8 mouse cellular contexts compared by ENCODE assay signal in the genomic region with DNA sequence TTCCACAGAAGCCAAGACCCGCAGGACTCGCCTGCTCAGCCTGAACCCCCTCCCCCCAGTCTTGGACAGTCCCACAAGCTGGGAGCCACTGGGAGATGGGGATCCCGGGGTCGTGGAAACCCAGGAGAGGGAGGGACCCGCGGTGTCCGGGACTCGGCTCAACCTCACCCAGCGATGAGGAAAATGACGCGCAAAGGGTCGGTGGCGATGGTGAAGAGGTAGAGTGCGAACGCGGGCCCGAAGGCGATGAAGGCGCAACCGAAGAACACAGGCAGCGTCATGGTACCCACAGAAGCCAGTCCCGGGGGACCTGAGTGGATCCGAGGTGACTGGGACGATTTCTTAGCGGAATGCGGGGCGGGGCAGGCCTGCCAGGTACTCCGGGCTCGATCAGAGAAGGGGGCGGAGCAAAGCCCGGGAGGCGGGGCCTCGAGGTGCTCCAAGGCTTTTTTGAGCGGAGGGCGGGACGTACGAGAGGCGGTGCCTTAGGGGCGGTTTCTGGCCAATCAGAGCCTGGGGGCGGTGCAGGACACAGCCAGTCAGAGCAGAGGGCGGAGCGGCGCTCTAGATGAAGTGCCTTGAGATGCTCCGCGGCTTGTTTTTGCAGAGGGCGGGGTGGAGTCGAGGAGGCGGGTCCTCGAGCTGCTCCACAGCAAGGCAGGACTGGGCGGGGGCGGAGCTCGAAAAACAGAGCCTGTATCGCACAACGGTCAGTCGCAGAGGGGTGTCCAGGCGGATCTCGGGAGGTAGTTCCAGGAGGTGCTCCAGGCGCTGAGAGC. TPM values are rescaled to one million over a fixed set of nuclear protein-coding genes. Genes with fewer than 3 reads are reported as not detected.
DNase-seq lines count a peak whose midpoint lies in the region; ATAC-seq and TF ChIP-seq lines count a peak whose summit lies in the region.

A gene (minus strand): TSS at position 409 of the 779 bp plus-strand sequence.

- no peaks in the 10 kb centered on the region for H3K27me3 ChIP-seq in kidney, embryonic 14.5 days (ENCODE audit: control insufficient read depth, insufficient read depth, low read length)
- H3K27me3 ChIP-seq in limb, embryonic 15.5 days, result no peaks in the 10 kb centered on the region

- ATAC-seq in kidney, embryonic 14.5 days (ENCODE audit: low FRiP score, low TSS enrichment), result peak; percentile 100
- peak; percentile 100 for ATAC-seq in limb, embryonic 15.5 days (ENCODE audit: insufficient number of reproducible peaks, low FRiP score, low TSS enrichment, low read depth)

- H3K27ac ChIP-seq in bone marrow macrophage, adult 2 months (ENCODE audit: insufficient read depth, low read depth, low read length), result peak within 1 kb of the TSS; percentile 100
- H3K27ac ChIP-seq in embryonic fibroblast, embryonic 13.5 days (ENCODE audit: insufficient read depth, low read length), result no peak within 1 kb of the TSS
- no peak within 1 kb of the TSS for H3K27ac ChIP-seq in kidney, embryonic 14.5 days (ENCODE audit: low read depth, low read length)
- H3K27ac ChIP-seq in limb, embryonic 15.5 days, result no peak within 1 kb of the TSS

- no peaks in the 10 kb centered on the region for H3K9me3 ChIP-seq in kidney, embryonic 14.5 days (ENCODE audit: control insufficient read depth, low read length)
- H3K9me3 ChIP-seq in limb, embryonic 15.5 days, result no peaks in the 10 kb centered on the region

- H3K36me3 ChIP-seq in kidney, embryonic 14.5 days (ENCODE audit: control insufficient read depth, insufficient read depth, low read length), result no peaks in the 10 kb centered on the region
- H3K36me3 ChIP-seq in limb, embryonic 15.5 days, result no peaks in the 10 kb centered on the region

- peak within 1 kb of the TSS; percentile 95 for H3K4me2 ChIP-seq in kidney, embryonic 14.5 days (replicated peaks; ENCODE audit: low read depth, low read length)
- H3K4me2 ChIP-seq in limb, embryonic 15.5 days, result peak within 1 kb of the TSS; percentile 99

- peak within 1 kb of the TSS; percentile 82 for H3K4me3 ChIP-seq in bone marrow macrophage, adult 2 months (ENCODE audit: insufficient read depth, low read length)
- peak within 1 kb of the TSS; percentile 69 for H3K4me3 ChIP-seq in embryonic fibroblast, embryonic 13.5 days (ENCODE audit: insufficient read depth, low read length)
- peak within 1 kb of the TSS; percentile 61 for H3K4me3 ChIP-seq in kidney, embryonic 14.5 days (ENCODE audit: low read length)
- peak within 1 kb of the TSS; percentile 68 for H3K4me3 ChIP-seq in limb, embryonic 15.5 days

- peak within 1 kb of the TSS; percentile 42 for H3K9ac ChIP-seq in kidney, embryonic 14.5 days (ENCODE audit: low read depth, low read length)
- H3K9ac ChIP-seq in limb, embryonic 15.5 days, result peak within 1 kb of the TSS; percentile 35; the same call in 1 of the 2 replicates

- under 1% methylated on average over 58 of the region's 58 CpGs for WGBS in kidney, embryonic 14.5 days
- under 1% methylated on average over 58 of the region's 58 CpGs for WGBS in limb, embryonic 15.5 days

- peak; percentile 78 for TF ChIP-seq POLR2A in bone marrow macrophage, adult 2 months (IDR thresholded peaks at IDR 0.05; ENCODE audit: borderline replicate concordance, low read depth, low read length)
- peak; percentile 56 for TF ChIP-seq POLR2A in embryonic fibroblast, embryonic 13.5 days (IDR thresholded peaks at IDR 0.05; ENCODE audit: low read depth, low read length)

- TF ChIP-seq CTCF in bone marrow macrophage, adult 2 months (IDR thresholded peaks at IDR 0.05; ENCODE audit: low read depth, low read length), result no peak
- no peak for TF ChIP-seq CTCF in embryonic fibroblast, embryonic 13.5 days (IDR thresholded peaks at IDR 0.05; ENCODE audit: borderline replicate concordance, insufficient read depth, low read length)

- DNase-seq in A20 (ENCODE audit: low read depth, low spot score), result peak; percentile 100
- DNase-seq in heart, adult 9 months (ENCODE audit: low spot score in 2 of 2), result peak; percentile 98 to 99
- DNase-seq in monocyte, adult 2 months (ENCODE audit: low read depth in 1 of 2, low spot score in 2 of 2), result peak; percentile 97 to 98
- DNase-seq in spleen, postnatal 36 days (ENCODE audit: low spot score in 2 of 2), result peak; percentile 99

- peaks cover 20% of the 10 kb centered on the region for H3K4me1 ChIP-seq in bone marrow macrophage, adult 2 months (ENCODE audit: control insufficient read depth, insufficient read depth, low read length)
- H3K4me1 ChIP-seq in embryonic fibroblast, embryonic 13.5 days (ENCODE audit: control insufficient read depth, insufficient read depth, low read length), result no peaks in the 10 kb centered on the region
- H3K4me1 ChIP-seq in kidney, embryonic 14.5 days (ENCODE audit: control insufficient read depth, insufficient read depth, low read length), result peaks cover 5% of the 10 kb centered on the region; the same call in 1 of the 2 replicates
- peaks cover 14% of the 10 kb centered on the region for H3K4me1 ChIP-seq in limb, embryonic 15.5 days

RNA-seq across cellular contexts. Expression of the gene that starts here (rescaled TPM):
- 93.9 and 111 TPM in 2 replicates for polyA plus RNA-seq in bone marrow macrophage, adult 2 months (2012; ENCODE audit: insufficient read depth, insufficient read length, missing spikeins)
- polyA plus RNA-seq in embryonic fibroblast, embryonic 13.5 days (2011; ENCODE audit: insufficient read length, low read depth, missing spikeins), result 0.40 and 4.9 TPM in 2 replicates
- polyA plus RNA-seq in kidney, embryonic 14.5 days (2014; fragmentation: Nextera tagmentation; extraction: Ambion mirVana), result 3.3 and 4.7 TPM in 2 replicates
- 3.8 and 4.8 TPM in 2 replicates for polyA plus RNA-seq in limb, embryonic 15.5 days (2015; fragmentation: Nextera tagmentation; extraction: Ambion mirVana)

Comparison
In these comparisons a context has a peak if more than half of its experiments do, and no peak if none do; other contexts are left out.
1. RNA of the gene that starts here (polyA plus RNA-seq): 93.9 to 111 TPM in bone marrow macrophage, adult 2 months; 0.40 to 4.9 TPM in embryonic fibroblast, embryonic 13.5 days, 3.3 to 4.7 TPM in kidney, embryonic 14.5 days and 3.8 to 4.8 TPM in limb, embryonic 15.5 days; every median in the first group is over 10 times any median in the second.
2. Peak in every context shown above with its lines, with median percentiles within 50 percentile points of each other: DNase-seq and H3K4me3 ChIP-seq.